Mouse (Mus musculus) retina, postnatal 7 days (tissue): ENCODE results near the gene Pak1.
"Not testable (repeated sequence)": the region's sequence is repeated elsewhere in the genome, so short reads cannot be mapped to it uniquely, and the experiment has no call there.

Source experiments
- DNase-seq: peaks from one replicate; pipeline ENCODE4 v3.0.0-alpha.2; 2012; ENCODE audit warnings: low read depth, low spot score

Pak1 gene

DNA sequence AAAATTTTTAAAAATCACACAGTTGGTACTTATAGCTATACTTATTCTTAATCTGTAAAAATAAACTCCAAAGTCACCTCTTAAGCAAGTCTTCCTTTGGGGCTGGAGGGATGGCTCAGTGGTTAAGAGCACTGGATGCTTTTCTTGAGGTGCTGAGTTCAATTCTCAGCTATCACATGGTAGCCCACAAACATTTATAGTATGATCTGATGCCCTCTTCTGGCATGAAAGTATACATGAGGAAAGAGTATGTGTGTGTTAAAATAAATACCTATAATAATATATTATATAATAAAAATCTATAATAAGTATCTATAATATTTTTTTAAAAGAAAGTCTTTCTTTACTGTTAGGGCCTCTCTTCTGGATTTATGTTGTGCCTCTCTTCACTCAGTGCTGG lies 58.2 kb downstream of the Pak1 start:
- no peak for DNase-seq

DNA sequence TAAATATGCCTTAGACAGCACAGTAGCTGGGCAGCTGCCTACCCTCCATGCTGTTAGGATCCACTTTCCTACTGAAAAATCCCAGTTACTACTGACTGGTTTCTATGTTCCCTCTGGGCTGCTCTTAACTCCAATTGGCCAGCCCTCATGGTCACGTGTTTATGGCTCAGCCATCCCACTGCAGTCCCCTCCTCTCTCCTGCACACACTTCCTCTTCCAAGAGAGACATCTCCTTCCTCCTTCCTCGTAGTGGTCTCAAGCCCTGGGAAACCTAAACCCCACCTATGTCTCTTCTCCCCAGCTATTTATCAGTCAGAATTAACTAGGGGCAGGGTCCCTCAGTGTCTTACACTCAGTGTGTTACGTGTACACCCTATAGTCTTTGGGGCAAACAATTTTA lies 61.2 kb downstream of the Pak1 start:
- DNase-seq = not testable (repeated sequence)

DNA sequence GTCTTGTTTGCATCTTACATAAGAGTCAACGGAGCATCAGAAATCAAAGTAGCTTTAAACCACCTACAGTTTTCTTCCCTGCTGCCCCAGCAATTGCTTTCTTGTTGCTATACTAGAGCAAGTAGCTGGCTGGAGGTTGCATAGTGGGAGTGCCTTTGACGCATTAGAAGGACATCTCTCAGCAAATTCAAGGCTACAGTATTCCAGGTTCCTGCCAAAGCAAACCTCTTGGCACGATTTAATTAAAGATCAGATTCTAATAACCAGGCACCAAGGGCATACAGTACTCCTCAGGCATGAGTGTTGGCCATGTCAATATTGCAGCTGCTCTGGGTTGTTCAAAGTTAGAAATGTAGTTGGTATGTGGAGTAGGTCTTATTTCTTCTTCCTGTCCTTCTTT lies 62.0 kb downstream of the Pak1 start:
- no peak for DNase-seq

GRCm38 (mm10) chr7:97863512-97863911 lies 75.2 kb downstream of the Pak1 start:
- DNase-seq = no peak

- DNase-seq = no peak
Observed at GRCm38 (mm10) chr7:97864531-97864930, 76.2 kb downstream of the Pak1 start.

DNA sequence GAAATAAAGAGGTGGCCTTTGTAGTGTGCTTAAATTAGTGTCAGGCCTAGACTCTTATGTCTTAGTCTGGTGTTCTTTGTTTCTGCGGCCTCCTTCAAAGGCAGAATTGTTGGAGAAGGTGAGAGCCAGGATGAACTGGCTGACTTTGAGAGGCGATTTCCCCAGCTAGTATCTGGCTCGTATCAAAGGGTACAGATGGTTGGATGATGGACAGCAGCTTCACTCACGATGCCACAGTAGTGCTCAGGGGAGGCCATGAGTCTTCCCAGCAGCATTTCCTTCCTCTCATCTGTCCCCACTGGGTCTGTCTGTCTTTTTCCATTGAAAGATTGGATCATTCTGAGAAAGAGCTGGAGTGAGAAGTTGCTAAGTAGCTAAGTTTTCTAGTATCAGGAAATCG lies 79.5 kb downstream of the Pak1 start:
- DNase-seq = no peak

- no peak for DNase-seq
Observed at GRCm38 (mm10) chr7:97868766-97869165, 80.4 kb downstream of the Pak1 start.

- DNase-seq = no peak
Observed at GRCm38 (mm10) chr7:97872396-97872795, 84.1 kb downstream of the Pak1 start.

DNA sequence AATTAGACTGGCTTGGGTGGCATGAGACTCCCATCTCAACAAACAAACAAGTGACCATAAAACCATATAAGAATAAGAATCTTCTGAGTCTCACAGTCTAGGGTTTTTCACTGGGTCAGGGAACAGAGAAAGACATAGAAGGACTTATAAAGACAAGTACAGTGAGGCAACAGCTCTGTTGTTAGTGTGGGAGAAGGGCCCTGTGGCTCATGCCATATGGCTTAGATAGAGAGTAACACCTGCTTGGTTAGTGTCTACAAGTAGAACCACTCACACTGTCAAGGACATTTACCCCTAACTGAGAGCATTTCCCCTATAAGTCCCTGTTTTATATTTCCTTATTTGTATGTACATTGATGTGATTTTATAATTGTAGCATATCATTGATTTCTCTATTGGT lies 85.0 kb downstream of the Pak1 start:
- DNase-seq = no peak

DNA sequence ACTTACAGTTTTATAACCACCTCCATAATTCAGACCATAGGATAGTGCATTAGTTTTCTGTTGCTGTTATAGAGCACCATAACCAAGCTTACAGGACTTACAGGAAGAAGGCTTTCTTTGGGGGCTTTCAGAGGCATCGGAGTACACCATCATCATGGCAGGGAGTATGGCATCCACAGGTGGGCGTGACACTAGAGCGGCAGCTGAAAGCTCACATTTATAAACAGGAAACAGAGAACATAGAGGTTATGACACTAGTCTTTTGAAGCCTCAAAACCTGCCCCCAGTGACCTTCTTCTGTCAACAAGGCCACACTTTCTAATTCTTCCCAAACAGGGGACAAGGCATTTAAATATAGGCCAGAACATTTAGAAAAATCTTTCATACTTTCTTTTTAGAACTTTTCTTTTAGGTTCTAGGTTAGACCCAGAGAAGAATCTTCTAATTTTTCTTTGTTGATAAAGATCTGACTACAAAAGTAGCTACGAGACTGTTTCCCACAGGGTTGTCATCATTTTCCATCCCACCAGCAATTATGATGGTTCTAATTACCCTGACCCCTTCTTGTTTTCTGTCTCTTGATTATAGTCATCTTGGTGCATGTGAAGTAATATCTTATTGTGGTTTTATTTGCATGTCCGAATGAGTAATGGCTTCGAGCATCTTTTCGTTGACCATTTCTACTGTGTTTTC lies 89.7 kb downstream of the Pak1 start:
- no peak for DNase-seq

GRCm38 (mm10) chr7:97911646-97912045 lies 123.3 kb downstream of the Pak1 start:
- DNase-seq = no peak

DNA sequence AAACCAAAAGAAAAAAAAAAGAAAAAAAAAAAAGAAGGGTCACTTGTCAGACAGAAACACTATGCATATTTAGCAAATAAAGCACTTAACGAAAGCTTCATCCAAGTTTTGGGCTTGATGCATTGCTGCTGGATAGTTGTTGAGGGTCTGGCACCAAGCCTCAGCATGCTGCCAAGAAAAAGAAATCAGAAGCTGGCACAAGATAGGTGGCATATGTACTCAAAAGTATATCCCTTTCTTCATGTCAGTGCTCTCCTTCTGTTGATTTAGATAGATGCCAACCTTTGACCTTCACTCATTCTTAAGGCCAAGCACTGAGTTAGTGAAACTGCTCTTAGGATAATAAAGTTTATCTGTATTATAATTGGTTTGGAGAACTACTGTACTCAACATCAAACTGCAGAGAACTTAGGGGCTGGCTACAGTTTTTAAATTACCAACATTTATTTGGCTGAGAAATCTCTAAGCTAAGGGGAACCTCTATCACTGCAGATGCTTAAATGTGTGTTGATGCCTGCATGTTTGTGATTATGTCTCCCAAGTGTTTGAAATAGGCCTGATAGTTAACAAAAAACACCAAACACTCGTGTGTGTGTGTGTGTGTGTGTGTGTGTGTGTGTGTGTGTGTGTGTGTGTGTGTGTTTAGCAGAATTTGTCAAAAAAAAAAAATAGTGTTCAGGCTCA lies 126.6 kb downstream of the Pak1 start:
- no peak for DNase-seq

GRCm38 (mm10) chr7:97919742-97920141 lies 131.4 kb downstream of the Pak1 start, which contains the start of gene Gdpd4:
Gene Gdpd4, plus strand, starts transcription at chr7:97919955.
- DNase-seq = no peak

DNA sequence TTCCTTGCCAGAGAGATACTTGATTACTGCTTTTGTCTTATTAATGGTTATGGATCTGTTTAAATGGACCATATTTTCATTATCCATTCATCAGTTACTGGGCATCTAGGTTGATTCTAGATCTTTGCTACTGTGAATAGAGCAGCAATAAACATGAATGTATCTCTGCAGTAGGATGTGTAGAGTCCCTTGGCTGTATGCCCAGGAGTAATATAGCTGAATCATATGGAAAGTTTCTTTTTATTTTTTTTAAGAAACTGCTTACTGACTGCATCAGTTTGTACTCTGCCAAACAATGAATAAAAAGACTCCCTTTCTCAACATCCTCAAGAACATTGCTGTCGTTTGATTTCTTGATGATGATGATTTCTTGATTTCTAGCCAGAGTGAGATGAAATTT lies 137.5 kb downstream of the Pak1 start:
- DNase-seq = no peak

DNA sequence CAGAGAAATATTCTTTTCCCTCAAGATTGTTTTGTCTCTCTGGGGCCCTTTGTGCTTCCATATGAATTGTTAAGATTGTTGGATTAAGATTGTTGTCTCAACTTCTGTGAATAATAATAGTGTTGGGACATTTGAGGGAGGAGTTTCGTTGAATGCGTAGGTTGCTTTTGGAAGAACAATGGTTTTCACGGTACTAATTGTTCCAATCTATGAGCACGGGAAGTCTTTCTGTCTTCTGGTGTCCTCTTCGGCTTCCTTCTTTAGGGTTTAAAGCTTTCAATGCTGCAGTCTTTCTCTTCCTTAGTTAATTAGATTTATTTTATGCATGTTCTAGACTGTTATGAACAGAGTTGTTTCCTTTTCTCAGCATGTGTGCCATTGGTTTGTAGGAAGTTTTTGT lies 138.6 kb downstream of the Pak1 start:
- DNase-seq = no peak

GRCm38 (mm10) chr7:97944485-97944884 lies 156.1 kb downstream of the Pak1 start:
- DNase-seq = no peak
